Mouse (Mus musculus): ENCODE results near the gene Arhgef15. TPM values are rescaled to one million over a fixed set of nuclear protein-coding genes. Genes with fewer than 3 reads are reported as not detected.
A peak's percentile ranks its signal among the peaks of the same experiment; 100 is the strongest.

Gene Arhgef15
- polyA plus RNA-seq, 1 experiment from 2014 or later = 9.6 TPM

GRCm38 (mm10) chr11:68903775-68904174 lies 53.5 kb downstream of the Arhgef15 start:
- Histone ChIP-seq H3K9ac (ENCODE audit: low read length) (no peak overlapping the region), H3K27me3 (ENCODE audit: control insufficient read depth, insufficient read depth, low read length) (no peaks in the 10 kb centered on the region), H3K36me3 (ENCODE audit: control insufficient read depth, insufficient read depth, low read length) (peaks cover 21% of the 10 kb centered on the region), H3K4me1 (ENCODE audit: control insufficient read depth, insufficient read depth, low read length) (peaks cover 4% of the 10 kb centered on the region), H3K4me2 (ENCODE audit: low read depth, low read length) (no peak overlapping the region), H3K9me3 (replicated peaks; ENCODE audit: control insufficient read depth, low read length) (no peaks in the 10 kb centered on the region), H3K27ac (ENCODE audit: low read length) (no peak overlapping the region), H3K4me3 (replicated peaks; ENCODE audit: low read length) (no peak overlapping the region)
- 89% methylated on average over 2 of the region's 2 CpGs for WGBS
- ATAC-seq (ENCODE audit: insufficient read depth, low FRiP score) = no peak

DNA sequence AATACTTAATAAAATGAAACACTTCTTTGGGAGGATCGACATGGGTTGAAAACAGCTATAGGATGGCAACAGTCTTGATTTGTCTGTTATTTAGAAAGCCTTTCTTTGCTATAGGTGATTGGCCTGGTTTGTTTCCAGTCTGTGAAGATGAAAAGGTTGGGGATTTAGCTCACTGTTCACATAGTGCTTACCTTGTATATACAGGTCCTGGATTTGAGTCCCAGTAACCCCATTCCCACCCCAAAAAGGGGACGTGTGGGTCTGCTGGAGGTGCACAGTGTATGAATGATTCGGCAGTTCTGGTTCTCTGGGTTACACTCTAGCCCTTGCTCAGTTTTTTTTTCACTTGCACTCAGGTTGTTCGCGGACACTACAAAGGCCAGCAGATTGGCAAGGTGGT lies 54.5 kb downstream of the Arhgef15 start:
- Histone ChIP-seq H3K9me3 (replicated peaks; ENCODE audit: control insufficient read depth, low read length) (no peaks in the 10 kb centered on the region), H3K9ac (ENCODE audit: low read length) (peak overlapping the region; percentile 99), H3K27ac (ENCODE audit: low read length) (no peak overlapping the region), H3K27me3 (ENCODE audit: control insufficient read depth, insufficient read depth, low read length) (no peaks in the 10 kb centered on the region), H3K4me2 (ENCODE audit: low read depth, low read length) (peak overlapping the region; percentile 65), H3K36me3 (ENCODE audit: control insufficient read depth, insufficient read depth, low read length) (peaks cover 21% of the 10 kb centered on the region), H3K4me3 (replicated peaks; ENCODE audit: low read length) (peak overlapping the region; percentile 99), H3K4me1 (ENCODE audit: control insufficient read depth, insufficient read depth, low read length) (peaks cover 4% of the 10 kb centered on the region)
- WGBS = 78% methylated on average over 5 of the region's 5 CpGs
- ATAC-seq (ENCODE audit: insufficient read depth, low FRiP score) = no peak

- no peaks in the 10 kb centered on the region for H3K27me3 ChIP-seq (ENCODE audit: control insufficient read depth, insufficient read depth, low read length)
- peak overlapping the region; percentile 65 for H3K4me2 ChIP-seq (ENCODE audit: low read depth, low read length)
- no peak overlapping the region for H3K27ac ChIP-seq (ENCODE audit: low read length)
- H3K9me3 ChIP-seq (replicated peaks; ENCODE audit: control insufficient read depth, low read length) = no peaks in the 10 kb centered on the region
- peak overlapping the region; percentile 99 for H3K4me3 ChIP-seq (replicated peaks; ENCODE audit: low read length)
- H3K36me3 ChIP-seq (ENCODE audit: control insufficient read depth, insufficient read depth, low read length) = peaks cover 21% of the 10 kb centered on the region
- peak overlapping the region; percentile 99 for H3K9ac ChIP-seq (ENCODE audit: low read length)
- H3K4me1 ChIP-seq (ENCODE audit: control insufficient read depth, insufficient read depth, low read length) = peaks cover 4% of the 10 kb centered on the region
- under 1% methylated on average over 11 of the region's 11 CpGs for WGBS
- ATAC-seq (ENCODE audit: insufficient read depth, low FRiP score) = no peak
Measured at GRCm38 (mm10) chr11:68902367-68902766, 54.9 kb downstream of the Arhgef15 start.

DNA sequence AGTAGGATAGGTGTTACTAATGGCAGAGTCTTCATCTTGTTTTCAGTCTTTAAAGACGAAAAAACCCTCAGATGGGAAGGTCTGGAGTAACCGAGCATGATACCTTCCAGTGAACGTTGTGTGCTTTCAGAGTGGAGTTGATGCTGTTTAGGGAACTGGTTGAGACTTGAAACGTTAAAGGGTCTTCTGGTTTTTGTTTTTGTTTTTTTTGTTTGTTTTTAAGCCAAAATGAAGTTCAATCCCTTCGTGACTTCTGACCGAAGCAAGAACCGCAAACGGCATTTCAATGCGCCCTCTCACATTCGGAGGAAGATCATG lies 55.3 kb downstream of the Arhgef15 start:
- peak overlapping the region; percentile 99 for H3K4me3 ChIP-seq (replicated peaks; ENCODE audit: low read length)
- H3K9ac ChIP-seq (ENCODE audit: low read length) = peak overlapping the region; percentile 99
- 0% methylated on average over 10 of the region's 10 CpGs for WGBS
- H3K27ac ChIP-seq (ENCODE audit: low read length) = peak overlapping the region; percentile 91
- peaks cover 4% of the 10 kb centered on the region for H3K4me1 ChIP-seq (ENCODE audit: control insufficient read depth, insufficient read depth, low read length)
- ATAC-seq (ENCODE audit: insufficient read depth, low FRiP score) = no peak
- H3K36me3 ChIP-seq (ENCODE audit: control insufficient read depth, insufficient read depth, low read length) = peaks cover 21% of the 10 kb centered on the region
- no peaks in the 10 kb centered on the region for H3K9me3 ChIP-seq (replicated peaks; ENCODE audit: control insufficient read depth, low read length)
- H3K4me2 ChIP-seq (ENCODE audit: low read depth, low read length) = peak overlapping the region; percentile 65
- H3K27me3 ChIP-seq (ENCODE audit: control insufficient read depth, insufficient read depth, low read length) = no peaks in the 10 kb centered on the region

- H3K36me3 ChIP-seq (ENCODE audit: control insufficient read depth, insufficient read depth, low read length) = peaks cover 21% of the 10 kb centered on the region
- H3K27ac ChIP-seq (ENCODE audit: low read length) = peak within 1 kb of the TSS; percentile 91
- H3K27me3 ChIP-seq (ENCODE audit: control insufficient read depth, insufficient read depth, low read length) = no peaks in the 10 kb centered on the region
- peak within 1 kb of the TSS; percentile 99 for H3K9ac ChIP-seq (ENCODE audit: low read length)
- peak within 1 kb of the TSS; percentile 76 for H3K4me2 ChIP-seq (ENCODE audit: low read depth, low read length)
- H3K4me3 ChIP-seq (replicated peaks; ENCODE audit: low read length) = peak within 1 kb of the TSS; percentile 99
- ATAC-seq (ENCODE audit: insufficient read depth, low FRiP score) = peak; percentile 90
- no peaks in the 10 kb centered on the region for H3K9me3 ChIP-seq (replicated peaks; ENCODE audit: control insufficient read depth, low read length)
- under 1% methylated on average over 52 of the region's 52 CpGs for WGBS
- peaks cover 4% of the 10 kb centered on the region for H3K4me1 ChIP-seq (ENCODE audit: control insufficient read depth, insufficient read depth, low read length)
Measured at GRCm38 (mm10) chr11:68901351-68902046, 55.8 kb downstream of the Arhgef15 start, which contains the start of gene Rpl26. Gene Rpl26, plus strand, starts transcription at chr11:68901583.

GRCm38 (mm10) chr11:68900519-68901350 lies 56.5 kb downstream of the Arhgef15 start:
- ATAC-seq (ENCODE audit: insufficient read depth, low FRiP score) = no peak
- Histone ChIP-seq H3K9ac (ENCODE audit: low read length) (peak overlapping the region; percentile 75), H3K27ac (ENCODE audit: low read length) (no peak overlapping the region), H3K27me3 (ENCODE audit: control insufficient read depth, insufficient read depth, low read length) (no peaks in the 10 kb centered on the region), H3K4me3 (replicated peaks; ENCODE audit: low read length) (peak overlapping the region; percentile 99), H3K36me3 (ENCODE audit: control insufficient read depth, insufficient read depth, low read length) (peaks cover 21% of the 10 kb centered on the region), H3K4me2 (ENCODE audit: low read depth, low read length) (peak overlapping the region; percentile 76), H3K9me3 (replicated peaks; ENCODE audit: control insufficient read depth, low read length) (no peaks in the 10 kb centered on the region), H3K4me1 (ENCODE audit: control insufficient read depth, insufficient read depth, low read length) (peaks cover 4% of the 10 kb centered on the region)
- 26% methylated on average over 31 of the region's 31 CpGs for WGBS

GRCm38 (mm10) chr11:68899815-68900214 lies 57.5 kb downstream of the Arhgef15 start:
- no peak overlapping the region for H3K27ac ChIP-seq (ENCODE audit: low read length)
- H3K27me3 ChIP-seq (ENCODE audit: control insufficient read depth, insufficient read depth, low read length) = no peaks in the 10 kb centered on the region
- H3K36me3 ChIP-seq (ENCODE audit: control insufficient read depth, insufficient read depth, low read length) = peaks cover 14% of the 10 kb centered on the region
- WGBS = 84% methylated on average over 8 of the region's 8 CpGs
- H3K4me1 ChIP-seq (ENCODE audit: control insufficient read depth, insufficient read depth, low read length) = peaks cover 4% of the 10 kb centered on the region
- H3K4me3 ChIP-seq (replicated peaks; ENCODE audit: low read length) = no peak overlapping the region
- H3K9ac ChIP-seq (ENCODE audit: low read length) = no peak overlapping the region
- no peaks in the 10 kb centered on the region for H3K9me3 ChIP-seq (replicated peaks; ENCODE audit: control insufficient read depth, low read length)
- ATAC-seq (ENCODE audit: insufficient read depth, low FRiP score) = no peak
- H3K4me2 ChIP-seq (ENCODE audit: low read depth, low read length) = no peak overlapping the region

GRCm38 (mm10) chr11:68898790-68899189 lies 58.5 kb downstream of the Arhgef15 start:
- Histone ChIP-seq H3K27me3 (ENCODE audit: control insufficient read depth, insufficient read depth, low read length) (no peaks in the 10 kb centered on the region), H3K4me3 (replicated peaks; ENCODE audit: low read length) (no peak overlapping the region), H3K9ac (ENCODE audit: low read length) (no peak overlapping the region), H3K27ac (ENCODE audit: low read length) (no peak overlapping the region), H3K4me1 (ENCODE audit: control insufficient read depth, insufficient read depth, low read length) (peaks cover 4% of the 10 kb centered on the region), H3K4me2 (ENCODE audit: low read depth, low read length) (no peak overlapping the region), H3K36me3 (ENCODE audit: control insufficient read depth, insufficient read depth, low read length) (peaks cover 6% of the 10 kb centered on the region), H3K9me3 (replicated peaks; ENCODE audit: control insufficient read depth, low read length) (no peaks in the 10 kb centered on the region)
- no peak for ATAC-seq (ENCODE audit: insufficient read depth, low FRiP score)
- 82% methylated on average over 6 of the region's 6 CpGs for WGBS

DNA sequence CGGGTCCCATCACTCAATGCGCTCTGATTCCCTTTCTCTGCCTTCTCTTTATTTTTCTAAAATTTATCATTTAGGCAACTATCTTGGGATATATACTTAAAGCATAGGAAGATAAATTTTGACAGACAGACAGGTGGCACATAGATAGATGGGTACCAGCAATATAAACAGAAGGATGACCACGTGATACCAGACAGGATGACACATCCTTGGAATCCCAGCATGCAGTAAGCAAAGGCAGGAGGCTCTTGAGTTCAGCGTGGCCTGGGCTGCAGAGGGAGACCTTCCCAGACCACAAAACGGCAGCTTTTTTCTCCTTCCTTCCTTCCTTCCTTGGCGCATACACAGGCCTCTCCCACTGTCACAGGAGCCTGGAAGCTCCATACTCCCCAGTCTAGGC lies 59.4 kb downstream of the Arhgef15 start:
- Histone ChIP-seq H3K4me3 (replicated peaks; ENCODE audit: low read length) (no peak overlapping the region), H3K4me1 (ENCODE audit: control insufficient read depth, insufficient read depth, low read length) (peaks cover 4% of the 10 kb centered on the region), H3K36me3 (ENCODE audit: control insufficient read depth, insufficient read depth, low read length) (no peaks in the 10 kb centered on the region), H3K4me2 (ENCODE audit: low read depth, low read length) (no peak overlapping the region), H3K9me3 (replicated peaks; ENCODE audit: control insufficient read depth, low read length) (no peaks in the 10 kb centered on the region), H3K27ac (ENCODE audit: low read length) (no peak overlapping the region), H3K9ac (ENCODE audit: low read length) (no peak overlapping the region), H3K27me3 (ENCODE audit: control insufficient read depth, insufficient read depth, low read length) (no peaks in the 10 kb centered on the region)
- WGBS = 60% methylated on average over 6 of the region's 6 CpGs
- no peak for ATAC-seq (ENCODE audit: insufficient read depth, low FRiP score)
